Mouse (Mus musculus) erythroblast, embryonic 14.5 days (primary cell): ENCODE measurements around the gene Dennd1a.

Experiments
- GATA1 ChIP-seq: IDR thresholded peaks from 2 replicates; pipeline ENCODE4 v1.6.1; 2012; ENCODE audit warnings: low read length, inconsistent platforms, mixed read lengths
- TAL1 ChIP-seq: IDR thresholded peaks from 3 replicates; pipeline ENCODE4 v1.6.1; 2012; ENCODE audit warnings: low read length, inconsistent platforms, mixed read lengths

- TF ChIP-seq GATA1, result no peak
- TF ChIP-seq TAL1, result no peak
These were observed 212.7 kb downstream of the Dennd1a start for GRCm38 (mm10) chr2:38074495-38074894.
